Mouse (Mus musculus) activated CD4-positive, CD25-positive, alpha-beta regulatory T cell (primary cell): ENCODE data around the gene Slc2a1. TPM values are rescaled to one million over a fixed set of nuclear protein-coding genes. Genes with fewer than 3 reads are reported as not detected.

Experiments used
- polyA plus RNA-seq, 2 experiments: library from polyadenylated mRNA; unstranded; fragments of 100-300 nt; shearing (Covaris generic); gene quantifications; one replicate each; pipeline ENCODE4 v1.2.1; 2017

Gene Slc2a1
- 10 to 100 TPM; 39.4 to 47.3 TPM for polyA plus RNA-seq

GRCm38 (mm10) chr4:119108495-119109408 lies at the start of gene Slc2a1:
Gene Slc2a1 (plus strand): TSS chr4:119108711.

GRCm38 (mm10) chr4:119173851-119174453 lies 65.4 kb downstream of the Slc2a1 start, which contains the start of gene Zfp691:
Gene Zfp691 (minus strand): TSS chr4:119174195.

Other genes starting within 250 kb of the Slc2a1 start
- under 1 TPM in 1 of 2 experiments, not detected in 1; 0.36 TPM for gene Olfr1331, start 244.1 kb upstream of the Slc2a1 start, polyA plus RNA-seq
- gene Olfr1330, start 220.1 kb upstream of the Slc2a1 start, polyA plus RNA-seq = under 1 TPM in 1 of 2 experiments, not detected in 1; 0.82 TPM
- gene Olfr1329, start 191.2 kb upstream of the Slc2a1 start, polyA plus RNA-seq = not detected
- gene Olfr1328, start 170.1 kb upstream of the Slc2a1 start, polyA plus RNA-seq = under 1 TPM in 1 of 2 experiments, not detected in 1; 0.31 TPM
- gene Lao1, start 147.1 kb upstream of the Slc2a1 start, polyA plus RNA-seq = not detected
- 1 to 10 TPM; 1.4 to 2.5 TPM for gene Zfp691, start 65.5 kb downstream of the Slc2a1 start, polyA plus RNA-seq
- gene Ermap, start 81.3 kb downstream of the Slc2a1 start, polyA plus RNA-seq = 1 to 10 TPM; 1.2 to 2.0 TPM
- 10 to 100 TPM; 79.0 to 93.5 TPM for gene Svbp, start 86.6 kb downstream of the Slc2a1 start, polyA plus RNA-seq
- gene Tmem269, start 109.5 kb downstream of the Slc2a1 start, polyA plus RNA-seq = under 1 TPM in 1 of 2 experiments, not detected in 1; 0.32 TPM
- gene AU022252, start 124.0 kb downstream of the Slc2a1 start, polyA plus RNA-seq = 10 to 100 TPM; 14.7 to 16.6 TPM
- gene P3h1, start 124.2 kb downstream of the Slc2a1 start, polyA plus RNA-seq = 1 to 10 TPM; 1.2 to 3.0 TPM
- not detected for gene Cldn19, start 146.7 kb downstream of the Slc2a1 start, polyA plus RNA-seq
- gene Ybx1, start 185.9 kb downstream of the Slc2a1 start, polyA plus RNA-seq = 100 to 1,000 TPM; 448 to 464 TPM
- gene Ppih, start 211.8 kb downstream of the Slc2a1 start, polyA plus RNA-seq = 10 to 100 TPM; 40.2 to 56.6 TPM